Mouse (Mus musculus): ENCODE results near the gene Slc35f1. TPM values are rescaled to one million over a fixed set of nuclear protein-coding genes. Genes with fewer than 3 reads are reported as not detected.

Gene Slc35f1
- polyA plus RNA-seq, 1 experiment from 2014 or later, result 4.0 TPM

DNA sequence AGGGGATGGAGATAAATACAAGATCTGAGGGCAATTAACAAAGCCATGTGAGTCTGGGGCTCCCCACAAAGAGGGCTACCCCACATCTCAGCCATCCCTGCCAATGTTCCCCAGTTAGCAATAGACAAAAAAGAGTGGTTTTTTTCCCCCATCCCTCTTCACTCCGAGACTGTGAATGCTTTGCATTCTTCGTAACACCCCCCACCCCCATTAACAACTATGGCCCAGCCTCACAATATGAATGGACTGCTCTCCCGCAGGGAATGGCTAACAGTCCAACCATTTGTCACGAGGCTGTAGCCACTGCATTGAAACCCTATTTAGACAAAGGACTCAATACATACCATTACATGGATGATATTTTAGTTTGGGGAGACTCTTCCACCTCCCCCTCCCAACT, 338.1 kb downstream of the Slc35f1 start:
- WGBS, result 58% methylated on average over 4 of the region's 4 CpGs
- Histone ChIP-seq H3K27me3 (no peaks in the 10 kb centered on the region), H3K27ac (replicated peaks) (no peak overlapping the region), H3K4me1 (no peaks in the 10 kb centered on the region), H3K4me3 (replicated peaks) (no peak overlapping the region), H3K9ac (no peak overlapping the region), H3K4me2 (replicated peaks) (no peak overlapping the region), H3K36me3 (no peaks in the 10 kb centered on the region), H3K9me3 (replicated peaks) (no peaks in the 10 kb centered on the region)
- ATAC-seq (ENCODE audit: insufficient number of reproducible peaks, low FRiP score, low TSS enrichment, low read depth), result no peak

DNA sequence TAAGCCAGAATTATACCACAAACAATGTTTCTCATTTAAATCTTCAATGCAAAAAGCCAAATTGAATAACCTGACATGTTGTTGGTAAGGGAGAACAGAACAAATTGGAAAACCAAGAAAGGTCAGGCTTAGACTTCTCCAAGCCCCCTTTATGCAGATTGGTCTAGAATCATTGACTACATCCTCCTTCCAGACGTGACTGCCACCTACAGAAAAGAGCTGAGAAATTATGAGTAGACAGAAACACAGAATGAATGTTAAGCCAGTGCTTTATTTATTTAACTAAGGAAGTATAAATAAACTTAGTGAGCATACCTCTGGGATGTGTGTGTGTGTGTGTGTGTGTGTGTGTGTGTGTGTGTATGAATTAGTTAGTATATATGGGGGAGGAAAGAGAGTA, 344.9 kb downstream of the Slc35f1 start:
- Histone ChIP-seq H3K4me1 (no peaks in the 10 kb centered on the region), H3K4me3 (replicated peaks) (no peak overlapping the region), H3K9ac (no peak overlapping the region), H3K27me3 (no peaks in the 10 kb centered on the region), H3K4me2 (replicated peaks) (no peak overlapping the region), H3K36me3 (no peaks in the 10 kb centered on the region), H3K27ac (replicated peaks) (no peak overlapping the region), H3K9me3 (replicated peaks) (no peaks in the 10 kb centered on the region)
- 38% methylated on average over 1 of the region's 1 CpGs for WGBS
- ATAC-seq (ENCODE audit: insufficient number of reproducible peaks, low FRiP score, low TSS enrichment, low read depth), result no peak

GRCm38 (mm10) chr10:53045931-53046330, 355.6 kb downstream of the Slc35f1 start:
- H3K9ac ChIP-seq, result no peak overlapping the region

GRCm38 (mm10) chr10:53052521-53052920, 362.2 kb downstream of the Slc35f1 start:
- no peak for ATAC-seq (ENCODE audit: insufficient number of reproducible peaks, low FRiP score, low TSS enrichment, low read depth)
- Histone ChIP-seq H3K4me2 (replicated peaks) (no peak overlapping the region), H3K27me3 (no peaks in the 10 kb centered on the region), H3K4me1 (no peaks in the 10 kb centered on the region), H3K4me3 (replicated peaks) (no peak overlapping the region), H3K9ac (no peak overlapping the region), H3K9me3 (replicated peaks) (no peaks in the 10 kb centered on the region), H3K36me3 (no peaks in the 10 kb centered on the region), H3K27ac (replicated peaks) (no peak overlapping the region)

More at GRCm38 (mm10) chr10:53045931-53046330, 355.6 kb downstream of the Slc35f1 start:
- H3K27me3 ChIP-seq, result no peaks in the 10 kb centered on the region
- H3K4me1 ChIP-seq, result no peaks in the 10 kb centered on the region
- H3K4me3 ChIP-seq (replicated peaks), result no peak overlapping the region
- H3K4me2 ChIP-seq (replicated peaks), result no peak overlapping the region
- no peaks in the 10 kb centered on the region for H3K9me3 ChIP-seq (replicated peaks)
- no peaks in the 10 kb centered on the region for H3K36me3 ChIP-seq
- ATAC-seq (ENCODE audit: insufficient number of reproducible peaks, low FRiP score, low TSS enrichment, low read depth), result no peak
- no peak overlapping the region for H3K27ac ChIP-seq (replicated peaks)

GRCm38 (mm10) chr10:53060745-53061144, 370.4 kb downstream of the Slc35f1 start:
- Histone ChIP-seq H3K36me3 (no peaks in the 10 kb centered on the region), H3K27me3 (no peaks in the 10 kb centered on the region), H3K9me3 (replicated peaks) (no peaks in the 10 kb centered on the region), H3K27ac (replicated peaks) (no peak overlapping the region), H3K4me1 (no peaks in the 10 kb centered on the region), H3K4me2 (replicated peaks) (no peak overlapping the region), H3K4me3 (replicated peaks) (no peak overlapping the region), H3K9ac (no peak overlapping the region)
- ATAC-seq (ENCODE audit: insufficient number of reproducible peaks, low FRiP score, low TSS enrichment, low read depth), result no peak
- WGBS, result 76% methylated on average over 2 of the region's 2 CpGs

GRCm38 (mm10) chr10:53062741-53063140, 372.4 kb downstream of the Slc35f1 start:
- Histone ChIP-seq H3K9ac (no peak overlapping the region), H3K36me3 (no peaks in the 10 kb centered on the region)
- no peak for ATAC-seq (ENCODE audit: insufficient number of reproducible peaks, low FRiP score, low TSS enrichment, low read depth)

GRCm38 (mm10) chr10:53087811-53088210, 397.5 kb downstream of the Slc35f1 start:
- no peaks in the 10 kb centered on the region for H3K27me3 ChIP-seq
- no peak for ATAC-seq (ENCODE audit: insufficient number of reproducible peaks, low FRiP score, low TSS enrichment, low read depth)
- WGBS, result 66% methylated on average over 1 of the region's 1 CpGs

More at GRCm38 (mm10) chr10:53062741-53063140, 372.4 kb downstream of the Slc35f1 start:
- Histone ChIP-seq H3K4me3 (replicated peaks) (no peak overlapping the region), H3K27me3 (no peaks in the 10 kb centered on the region), H3K4me1 (no peaks in the 10 kb centered on the region), H3K27ac (replicated peaks) (no peak overlapping the region), H3K4me2 (replicated peaks) (no peak overlapping the region), H3K9me3 (replicated peaks) (no peaks in the 10 kb centered on the region)

GRCm38 (mm10) chr10:53091525-53091924, 401.2 kb downstream of the Slc35f1 start:
- no peak overlapping the region for H3K4me3 ChIP-seq (replicated peaks)
- H3K27ac ChIP-seq (replicated peaks), result no peak overlapping the region
- ATAC-seq (ENCODE audit: insufficient number of reproducible peaks, low FRiP score, low TSS enrichment, low read depth), result no peak
- no peak overlapping the region for H3K4me2 ChIP-seq (replicated peaks)
- H3K9ac ChIP-seq, result no peak overlapping the region
- no peaks in the 10 kb centered on the region for H3K36me3 ChIP-seq
- H3K9me3 ChIP-seq (replicated peaks), result no peaks in the 10 kb centered on the region
- 73% methylated on average over 4 of the region's 4 CpGs for WGBS
- no peaks in the 10 kb centered on the region for H3K4me1 ChIP-seq
- no peaks in the 10 kb centered on the region for H3K27me3 ChIP-seq

More at GRCm38 (mm10) chr10:53087811-53088210, 397.5 kb downstream of the Slc35f1 start:
- no peaks in the 10 kb centered on the region for H3K9me3 ChIP-seq (replicated peaks)
- no peaks in the 10 kb centered on the region for H3K4me1 ChIP-seq
- H3K36me3 ChIP-seq, result no peaks in the 10 kb centered on the region
- H3K9ac ChIP-seq, result no peak overlapping the region
- no peak overlapping the region for H3K4me3 ChIP-seq (replicated peaks)
- H3K27ac ChIP-seq (replicated peaks), result no peak overlapping the region
- no peak overlapping the region for H3K4me2 ChIP-seq (replicated peaks)

- Histone ChIP-seq H3K9ac (no peak overlapping the region), H3K4me2 (replicated peaks) (no peak overlapping the region), H3K27me3 (no peaks in the 10 kb centered on the region), H3K36me3 (no peaks in the 10 kb centered on the region), H3K27ac (replicated peaks) (no peak overlapping the region), H3K9me3 (replicated peaks) (no peaks in the 10 kb centered on the region), H3K4me3 (replicated peaks) (no peak overlapping the region), H3K4me1 (no peaks in the 10 kb centered on the region)
- WGBS, result 29% methylated on average over 3 of the region's 3 CpGs
- ATAC-seq (ENCODE audit: insufficient number of reproducible peaks, low FRiP score, low TSS enrichment, low read depth), result no peak
These were observed 406.1 kb downstream of the Slc35f1 start for GRCm38 (mm10) chr10:53096446-53096845.

GRCm38 (mm10) chr10:53100881-53101280, 410.5 kb downstream of the Slc35f1 start:
- H3K9me3 ChIP-seq (replicated peaks), result no peaks in the 10 kb centered on the region
- no peak for ATAC-seq (ENCODE audit: insufficient number of reproducible peaks, low FRiP score, low TSS enrichment, low read depth)
- H3K4me2 ChIP-seq (replicated peaks), result no peak overlapping the region
- H3K36me3 ChIP-seq, result no peaks in the 10 kb centered on the region
- no peak overlapping the region for H3K9ac ChIP-seq
- H3K4me1 ChIP-seq, result no peaks in the 10 kb centered on the region
- WGBS, result 77% methylated on average over 3 of the region's 3 CpGs
- H3K4me3 ChIP-seq (replicated peaks), result no peak overlapping the region
- no peaks in the 10 kb centered on the region for H3K27me3 ChIP-seq
- H3K27ac ChIP-seq (replicated peaks), result no peak overlapping the region

GRCm38 (mm10) chr10:53101412-53101811, 411.1 kb downstream of the Slc35f1 start:
- 67% methylated on average over 2 of the region's 2 CpGs for WGBS
- ATAC-seq (ENCODE audit: insufficient number of reproducible peaks, low FRiP score, low TSS enrichment, low read depth), result no peak
- H3K4me2 ChIP-seq (replicated peaks), result no peak overlapping the region

GRCm38 (mm10) chr10:53102423-53102822, 412.1 kb downstream of the Slc35f1 start:
- no peaks in the 10 kb centered on the region for H3K27me3 ChIP-seq
- no peaks in the 10 kb centered on the region for H3K4me1 ChIP-seq
- H3K4me3 ChIP-seq (replicated peaks), result no peak overlapping the region
- H3K27ac ChIP-seq (replicated peaks), result no peak overlapping the region
- ATAC-seq (ENCODE audit: insufficient number of reproducible peaks, low FRiP score, low TSS enrichment, low read depth), result no peak
- H3K9ac ChIP-seq, result no peak overlapping the region
- no peaks in the 10 kb centered on the region for H3K36me3 ChIP-seq
- no peaks in the 10 kb centered on the region for H3K9me3 ChIP-seq (replicated peaks)
- H3K4me2 ChIP-seq (replicated peaks), result no peak overlapping the region
- 80% methylated on average over 2 of the region's 2 CpGs for WGBS

More at GRCm38 (mm10) chr10:53101412-53101811, 411.1 kb downstream of the Slc35f1 start:
- Histone ChIP-seq H3K4me1 (no peaks in the 10 kb centered on the region), H3K36me3 (no peaks in the 10 kb centered on the region), H3K9me3 (replicated peaks) (no peaks in the 10 kb centered on the region), H3K27me3 (no peaks in the 10 kb centered on the region), H3K27ac (replicated peaks) (no peak overlapping the region), H3K9ac (no peak overlapping the region), H3K4me3 (replicated peaks) (no peak overlapping the region)

Measured in embryonic facial prominence, embryonic 15.5 days (tissue).